Mouse (Mus musculus): Measurements from ENCODE around the gene Carmil3. TPM values are rescaled to one million over a fixed set of nuclear protein-coding genes. Genes with fewer than 3 reads are reported as not detected.

The Carmil3 gene
- total and polyA plus RNA-seq, 3 experiments = 1.9 to 6.0 (median 2.3) TPM

- Histone ChIP-seq H3K79me2 (replicated peaks; ENCODE audit: control insufficient read depth, extremely low read depth, insufficient read depth, poor library complexity, severe bottlenecking) (peaks cover 22% of the 10 kb centered on the region), H3K4me3 (replicated peaks in 1 of 3; ENCODE audit: low read depth in 2 of 3, low read length in 2 of 3, poor library complexity in 1 of 3) (peak overlapping the region; percentile 83 to 93 (median 87)), H3K9ac (ENCODE audit: insufficient read depth, low read depth) (peak overlapping the region; percentile 97), H3K36me3 (replicated peaks in 1 of 2; ENCODE audit: control insufficient read depth in 1 of 2, insufficient read depth in 1 of 2, low read length in 1 of 2) (peaks cover 52 to 60% of the 10 kb centered on the region in 2 experiments), H3K27ac (ENCODE audit: insufficient read depth, low read depth) (peak overlapping the region; percentile 38; the same call in 1 of the 2 replicates), H3K4me1 (ENCODE audit: control insufficient read depth in 1 of 2, insufficient read depth in 2 of 2) (peaks cover 13 to 54% of the 10 kb centered on the region in 2 experiments), H3K4me2 (ENCODE audit: insufficient read depth, low read depth, poor library complexity, severe bottlenecking) (peak overlapping the region; percentile 92), H3K27me3 (replicated peaks) (no peaks in the 10 kb centered on the region), H3K9me3 (replicated peaks; ENCODE audit: low read length) (no peaks in the 10 kb centered on the region)
- in situ Hi-C loops (cut with MboI; ENCODE audit: low pct_ligation_motif_present, low pct_unique_long_range_greater_than_20kb, low sequenced_read_pairs) (no loop called here), dilution Hi-C loops (cut with MboI; ENCODE audit: extremely low pct_ligation_motif_present, extremely low pct_unique_long_range_greater_than_20kb, low sequenced_read_pairs) (no loop called here)
- TF ChIP-seq MEF2A (IDR thresholded peaks at IDR 0.05; ENCODE audit: borderline replicate concordance, low read depth, low read length) = no peak
- peak; percentile 94 for TF ChIP-seq BHLHE40 (IDR thresholded peaks at IDR 0.05; ENCODE audit: low read depth, low read length)
- TF ChIP-seq MXI1 (IDR thresholded peaks at IDR 0.05; ENCODE audit: low read depth, low read length) = peak; percentile 76
- TF ChIP-seq ETS1 (conservative IDR thresholded peaks at IDR 0.05; ENCODE audit: low read depth, low read length) = peak; percentile 56; the same call in 1 of the 2 replicates
- TF ChIP-seq MAFK (IDR thresholded peaks at IDR 0.05; ENCODE audit: insufficient replicate concordance, low read length) = no peak
- 0 out of 2 replicates have a peak, but pooled peaks have one; percentile 33 for TF ChIP-seq NRF1 (IDR thresholded peaks at IDR 0.05; ENCODE audit: low read depth, low read length)
- peak; percentile 76 for TF ChIP-seq IRF4 (IDR thresholded peaks at IDR 0.05; ENCODE audit: low read depth, low read length)
- TF ChIP-seq MYC (IDR thresholded peaks at IDR 0.05; ENCODE audit: low read depth, low read length) = peak; percentile 57; the same call in 1 of the 2 replicates
- TF ChIP-seq POLR2AphosphoS2 (IDR thresholded peaks at IDR 0.05; ENCODE audit: low read depth, low read length) = peak; percentile 42; the same call in 1 of the 2 replicates
- TF ChIP-seq MAX (IDR thresholded peaks at IDR 0.05; ENCODE audit: low read length) = peak; percentile 62; the same call in 1 of the 2 replicates
- no peak for TF ChIP-seq EP300 (IDR thresholded peaks at IDR 0.05; ENCODE audit: low read length)
- peak; percentile 63 for DNase-seq (ENCODE audit: extremely low read depth)
Observed at GRCm38 (mm10) chr14:55542268-55542667, 51.8 kb downstream of the Carmil3 start.

- Histone ChIP-seq H3K79me2 (replicated peaks; ENCODE audit: control insufficient read depth, extremely low read depth, insufficient read depth, poor library complexity, severe bottlenecking) (peaks cover 22% of the 10 kb centered on the region), H3K36me3 (replicated peaks in 1 of 2; ENCODE audit: control insufficient read depth in 1 of 2, insufficient read depth in 1 of 2, low read length in 1 of 2) (peaks cover 72 to 80% of the 10 kb centered on the region in 2 experiments), H3K4me2 (ENCODE audit: insufficient read depth, low read depth, poor library complexity, severe bottlenecking) (no peak overlapping the region), H3K9me3 (replicated peaks; ENCODE audit: low read length) (no peaks in the 10 kb centered on the region), H3K27me3 (replicated peaks) (no peaks in the 10 kb centered on the region), H3K4me3 (replicated peaks in 1 of 3; ENCODE audit: low read depth in 2 of 3, low read length in 2 of 3, poor library complexity in 1 of 3) (no peak overlapping the region), H3K9ac (ENCODE audit: insufficient read depth, low read depth) (no peak overlapping the region), H3K4me1 (ENCODE audit: control insufficient read depth in 1 of 2, insufficient read depth in 2 of 2) (peaks cover 11 to 49% of the 10 kb centered on the region in 2 experiments), H3K27ac (ENCODE audit: insufficient read depth, low read depth) (no peak overlapping the region)
- TF ChIP-seq CHD2 (IDR thresholded peaks at IDR 0.05; ENCODE audit: low read length) (no peak), PAX5 (IDR thresholded peaks at IDR 0.05; ENCODE audit: low read length) (no peak), MAFK (IDR thresholded peaks at IDR 0.05; ENCODE audit: insufficient replicate concordance, low read length) (no peak), JUND (conservative IDR thresholded peaks at IDR 0.05; ENCODE audit: low read depth, low read length) (no peak), SMC3 (IDR thresholded peaks at IDR 0.05; ENCODE audit: low read depth, low read length) (no peak), USF1 (IDR thresholded peaks at IDR 0.05; ENCODE audit: low read depth, low read length) (no peak), TBP (conservative IDR thresholded peaks at IDR 0.05; ENCODE audit: low read depth, low read length) (no peak), RAD21 (IDR thresholded peaks at IDR 0.05; ENCODE audit: low read depth, low read length) (no peak), ETS1 (conservative IDR thresholded peaks at IDR 0.05; ENCODE audit: low read depth, low read length) (no peak), CHD1 (IDR thresholded peaks at IDR 0.05; ENCODE audit: low read depth, low read length) (no peak), KAT2A (IDR thresholded peaks at IDR 0.05; ENCODE audit: insufficient replicate concordance, low read length) (no peak), ELF1 (IDR thresholded peaks at IDR 0.05; ENCODE audit: low read depth, low read length) (no peak), ZKSCAN1 (IDR thresholded peaks at IDR 0.05; ENCODE audit: borderline replicate concordance, low read depth, low read length) (no peak), POLR2AphosphoS2 (IDR thresholded peaks at IDR 0.05; ENCODE audit: low read depth, low read length) (no peak), UBTF (IDR thresholded peaks at IDR 0.05; ENCODE audit: low read depth, low read length) (no peak), BHLHE40 (IDR thresholded peaks at IDR 0.05; ENCODE audit: low read depth, low read length) (no peak), ZMIZ1 (IDR thresholded peaks at IDR 0.05; ENCODE audit: low read depth, low read length) (no peak), SIN3A (IDR thresholded peaks at IDR 0.05; ENCODE audit: low read length) (no peak)
- dilution Hi-C loops (cut with MboI; ENCODE audit: extremely low pct_ligation_motif_present, extremely low pct_unique_long_range_greater_than_20kb, low sequenced_read_pairs) = no loop called here
- in situ Hi-C loops (cut with MboI; ENCODE audit: low pct_ligation_motif_present, low pct_unique_long_range_greater_than_20kb, low sequenced_read_pairs) = no loop called here
- no peak for DNase-seq (ENCODE audit: extremely low read depth)
Observed at GRCm38 (mm10) chr14:55544334-55544733, 53.9 kb downstream of the Carmil3 start.

Measured in CH12.LX (cell line).